Comparison of ENCODE assay signal across 22 mouse cellular contexts in genomic region chr2:131447566-131448330, GRCm38 (mm10). TPM values are rescaled to one million over a fixed set of nuclear protein-coding genes. Genes with fewer than 3 reads are reported as not detected.
DNase-seq lines count a peak whose midpoint lies in the region; ATAC-seq and TF ChIP-seq lines count a peak whose summit lies in the region.
"Had no signal": no experiment of that assay in that cellular context is flagged by ENCODE, and none has a peak within 500 bp of the region (broad histone marks: within the 10 kb centered on the region; RNA-seq: fewer than 3 reads in every experiment).

No protein-coding gene starts in this region.

- H3K4me2 ChIP-seq in hindbrain, postnatal 0 days (ENCODE audit: low read depth, low read length), result no peak overlapping the region
- no peak overlapping the region for H3K4me2 ChIP-seq in hindbrain, embryonic 14.5 days (replicated peaks)
- H3K4me2 ChIP-seq in forebrain, embryonic 15.5 days (replicated peaks), result no peak overlapping the region
- H3K4me2 ChIP-seq: embryonic facial prominence, embryonic 15.5 days; heart, embryonic 15.5 days; hindbrain, embryonic 13.5 days; limb, embryonic 12.5 days; midbrain, embryonic 13.5 days; neural tube, embryonic 15.5 days had no signal

- no peak overlapping the region for H3K9ac ChIP-seq in hindbrain, postnatal 0 days (replicated peaks; ENCODE audit: low read length)
- no peak overlapping the region for H3K9ac ChIP-seq in hindbrain, embryonic 14.5 days
- H3K9ac ChIP-seq in forebrain, embryonic 15.5 days (replicated peaks), result no peak overlapping the region
- H3K9ac ChIP-seq: embryonic facial prominence, embryonic 15.5 days; forebrain, postnatal 0 days; heart, embryonic 15.5 days; hindbrain, embryonic 13.5 days; limb, embryonic 12.5 days; liver, embryonic 14.5 days; midbrain, embryonic 13.5 days; neural tube, embryonic 15.5 days had no signal

- ATAC-seq in hindbrain, postnatal 0 days, result 0 out of 2 replicates have a peak, but pooled peaks have one; percentile 40
- ATAC-seq in hindbrain, embryonic 14.5 days (ENCODE audit: low FRiP score), result no peak
- ATAC-seq in megakaryocyte progenitor cell, adult 5-6 weeks (replicated peaks; ENCODE audit: poor library complexity), result peak; percentile 61
- ATAC-seq in forebrain, embryonic 15.5 days (replicated peaks), result no peak
- ATAC-seq: forebrain, postnatal 0 days; midbrain, embryonic 13.5 days had no signal

- H3K36me3 ChIP-seq in hindbrain, postnatal 0 days (ENCODE audit: insufficient read depth, low read length), result no peaks in the 10 kb centered on the region
- H3K36me3 ChIP-seq in hindbrain, embryonic 14.5 days (replicated peaks; ENCODE audit: control insufficient read depth, insufficient read depth), result no peaks in the 10 kb centered on the region
- no peaks in the 10 kb centered on the region for H3K36me3 ChIP-seq in forebrain, embryonic 15.5 days
- H3K36me3 ChIP-seq: embryonic facial prominence, embryonic 15.5 days; heart, embryonic 15.5 days; hindbrain, embryonic 13.5 days; limb, embryonic 12.5 days; midbrain, embryonic 13.5 days; neural tube, embryonic 15.5 days had no signal

- 66% methylated on average over 8 of the region's 8 CpGs for WGBS in hindbrain, postnatal 0 days
- WGBS in hindbrain, embryonic 14.5 days, result 84% methylated on average over 8 of the region's 8 CpGs
- 84% methylated on average over 8 of the region's 8 CpGs for WGBS in forebrain, embryonic 15.5 days

- intact Hi-C loops in gastrocnemius, adult 2 months (cut with DNase I), result loop anchor here (5.0 kb wide), 1 partner anchor 45 kb away; the partner anchor contains the start of gene Smox

- H3K4me3 ChIP-seq in hindbrain, postnatal 0 days (ENCODE audit: low read length), result no peak overlapping the region
- no peak overlapping the region for H3K4me3 ChIP-seq in hindbrain, embryonic 14.5 days (replicated peaks; ENCODE audit: low read length)
- no peak overlapping the region for H3K4me3 ChIP-seq in gastrocnemius, adult 2 months
- H3K4me3 ChIP-seq in forebrain, embryonic 15.5 days, result no peak overlapping the region
- H3K4me3 ChIP-seq: embryonic facial prominence, embryonic 15.5 days; heart, embryonic 15.5 days; hindbrain, embryonic 13.5 days; limb, embryonic 12.5 days; midbrain, embryonic 13.5 days; neural tube, embryonic 15.5 days had no signal

- H3K27me3 ChIP-seq in hindbrain, postnatal 0 days (ENCODE audit: insufficient read depth, low read length), result no peaks in the 10 kb centered on the region
- no peaks in the 10 kb centered on the region for H3K27me3 ChIP-seq in hindbrain, embryonic 14.5 days (ENCODE audit: control insufficient read depth, insufficient read depth, low read length)
- no peaks in the 10 kb centered on the region for H3K27me3 ChIP-seq in forebrain, embryonic 15.5 days
- H3K27me3 ChIP-seq: embryonic facial prominence, embryonic 15.5 days; heart, embryonic 15.5 days; hindbrain, embryonic 13.5 days; limb, embryonic 12.5 days; midbrain, embryonic 13.5 days; neural tube, embryonic 15.5 days had no signal

- no peaks in the 10 kb centered on the region for H3K9me3 ChIP-seq in hindbrain, postnatal 0 days (ENCODE audit: low read length)
- no peaks in the 10 kb centered on the region for H3K9me3 ChIP-seq in hindbrain, embryonic 14.5 days (ENCODE audit: control insufficient read depth, low read length)
- no peaks in the 10 kb centered on the region for H3K9me3 ChIP-seq in forebrain, embryonic 15.5 days
- H3K9me3 ChIP-seq: embryonic facial prominence, embryonic 15.5 days; heart, embryonic 15.5 days; hindbrain, embryonic 13.5 days; limb, embryonic 12.5 days; midbrain, embryonic 13.5 days; neural tube, embryonic 15.5 days had no signal

- DNase-seq in hindbrain, postnatal 0 days (ENCODE audit: low spot score), result peak; percentile 28
- no peak for DNase-seq in hindbrain, embryonic 14.5 days (ENCODE audit: low spot score)
- DNase-seq in gastrocnemius, adult 2 months, result peak; percentile 77
- DNase-seq in heart, adult 8-10 months (ENCODE audit: low spot score), result peak; percentile 48
- no peak for DNase-seq in kidney, adult 8-10 months
- no peak for DNase-seq in spleen, adult 12 weeks (ENCODE audit: low spot score)
- DNase-seq: adrenal gland, adult 2 months; cerebellum, adult 9-11 months; forebrain, postnatal 0 days; kidney, adult 11 months; kidney, postnatal 36 days; thymus, adult 18-20 months had no signal

- H3K27ac ChIP-seq in hindbrain, postnatal 0 days, result no peak overlapping the region
- no peak overlapping the region for H3K27ac ChIP-seq in hindbrain, embryonic 14.5 days
- H3K27ac ChIP-seq in gastrocnemius, adult 2 months, result peak overlapping the region; percentile 60
- no peak overlapping the region for H3K27ac ChIP-seq in forebrain, embryonic 15.5 days (replicated peaks)
- H3K27ac ChIP-seq: embryonic facial prominence, embryonic 15.5 days; heart, embryonic 15.5 days; hindbrain, embryonic 13.5 days; limb, embryonic 12.5 days; liver, embryonic 14.5 days; macrophage; midbrain, embryonic 13.5 days; neural tube, embryonic 15.5 days had no signal

- no peaks in the 10 kb centered on the region for H3K4me1 ChIP-seq in hindbrain, postnatal 0 days (ENCODE audit: insufficient read depth, low read length)
- no peaks in the 10 kb centered on the region for H3K4me1 ChIP-seq in hindbrain, embryonic 14.5 days (replicated peaks; ENCODE audit: control insufficient read depth, insufficient read depth, low read length)
- H3K4me1 ChIP-seq in forebrain, embryonic 15.5 days, result no peaks in the 10 kb centered on the region
- H3K4me1 ChIP-seq: hindbrain, embryonic 13.5 days; midbrain, embryonic 13.5 days; neural tube, embryonic 15.5 days had no signal

- TF ChIP-seq CTCF in hindbrain, postnatal 0 days (IDR thresholded peaks at IDR 0.05; ENCODE audit: low read depth), result no peak
- TF ChIP-seq CTCF in gastrocnemius, adult 2 months (IDR thresholded peaks at IDR 0.05), result no peak

RNA-seq across cellular contexts. Expression of gene Smox, which starts 43.5 kb away (rescaled TPM):
- total RNA-seq in hindbrain, postnatal 0 days (2014; rRNA removed), result 214 and 230 TPM in 2 replicates
- polyA plus RNA-seq in hindbrain, postnatal 0 days (2015; fragmentation: Nextera tagmentation; extraction: Ambion mirVana), result 94.2 and 103 TPM in 2 replicates
- 29.2 and 34.7 TPM in 2 replicates for polyA plus RNA-seq in hindbrain, embryonic 14.5 days (2014; fragmentation: Nextera tagmentation; extraction: Ambion mirVana)
- 100 to 1,000 TPM in 1 of 2 experiments, 10 to 100 TPM in 1; 51.2 to 522 TPM for total RNA-seq in gastrocnemius, adult 2 months (2021)
- total RNA-seq in heart, adult 8-10 months (2022), result 10 to 100 TPM; 14.5 to 18.6 (median 15.7) TPM
- 4.6 and 5.7 TPM in 2 replicates for total RNA-seq in megakaryocyte progenitor cell, adult 5-6 weeks (2015)
- 7.8 and 8.7 TPM in 2 replicates for total RNA-seq in megakaryocyte progenitor cell, adult 5-6 weeks (2017)
- polyA plus RNA-seq in forebrain, embryonic 15.5 days (2015; fragmentation: Nextera tagmentation; extraction: Ambion mirVana), result 55.6 and 63.3 TPM in 2 replicates

Comparison
In these comparisons a context has a peak if more than half of its experiments do, and no peak if none do; other contexts are left out.
1. ATAC-seq: peak in hindbrain, postnatal 0 days (single experiment) and megakaryocyte progenitor cell, adult 5-6 weeks (single experiment); none in hindbrain, embryonic 14.5 days (single experiment) and forebrain, embryonic 15.5 days (single experiment).
2. DNase-seq: peak in hindbrain, postnatal 0 days (single experiment), gastrocnemius, adult 2 months (single experiment) and heart, adult 8-10 months (single experiment); none in hindbrain, embryonic 14.5 days (single experiment), kidney, adult 8-10 months (0 of 2) and spleen, adult 12 weeks (single experiment).